Mouse (Mus musculus): ENCODE results near the gene Uso1. TPM values are rescaled to one million over a fixed set of nuclear protein-coding genes. Genes with fewer than 3 reads are reported as not detected.

The Uso1 gene
- total and polyA plus RNA-seq, 3 experiments, result 21.9 to 50.5 (median 39.7) TPM

DNA sequence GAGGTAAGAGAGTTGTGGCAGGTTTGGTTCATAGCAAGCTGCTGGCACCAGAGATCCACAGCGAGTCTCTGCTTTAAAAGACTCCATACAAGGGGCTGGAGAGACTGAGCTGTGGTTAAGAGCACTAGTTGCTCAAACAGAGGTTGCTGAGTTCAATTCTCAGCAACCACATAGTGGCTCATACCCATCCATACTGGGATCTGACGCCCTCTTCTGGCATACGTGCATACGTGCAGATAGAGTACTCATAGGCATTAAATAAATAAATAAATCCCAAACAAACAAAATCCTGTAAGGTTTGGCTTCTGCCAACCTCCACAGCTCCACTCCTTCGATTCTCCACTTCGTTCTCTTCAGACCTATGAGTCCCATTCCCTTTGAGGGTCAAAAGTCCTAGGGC, 114.3 kb downstream of the Uso1 start:
- Histone ChIP-seq H3K36me3 (replicated peaks) (peaks cover 3% of the 10 kb centered on the region), H3K27me3 (ENCODE audit: insufficient read depth, low read length) (peaks cover 25% of the 10 kb centered on the region), H3K4me3 (ENCODE audit: low read depth, low read length) (no peak overlapping the region), H3K4me1 (ENCODE audit: insufficient read depth, low read depth, low read length) (peaks cover 4% of the 10 kb centered on the region; the same call in 1 of the 2 replicates), H3K9me3 (replicated peaks) (no peaks in the 10 kb centered on the region)
- ATAC-seq (ENCODE audit: extremely low read depth, insufficient number of reproducible peaks, low FRiP score, poor library complexity, severe bottlenecking), result no peak
- no peak for TF ChIP-seq GATA1 (IDR thresholded peaks at IDR 0.05; ENCODE audit: borderline replicate concordance, low read length)
- no peak for TF ChIP-seq CTCF (IDR thresholded peaks at IDR 0.05; ENCODE audit: low read depth, low read length)
- no peak for TF ChIP-seq TAL1 (conservative IDR thresholded peaks at IDR 0.05; ENCODE audit: low read depth, low read length)
- no peak for TF ChIP-seq POLR2AphosphoS5 (IDR thresholded peaks at IDR 0.05; ENCODE audit: insufficient replicate concordance, low read depth, low read length)
- TF ChIP-seq GATA2 (IDR thresholded peaks at IDR 0.05; ENCODE audit: borderline replicate concordance, low read depth, low read length), result no peak
- DNase-seq (ENCODE audit: low spot score), result no peak

Other genes starting within 250 kb of the Uso1 start
- gene Rchy1, start 174.9 kb upstream of the Uso1 start, total RNA-seq (2014; fragmentation: Nextera tagmentation), result 51.0 and 60.9 TPM in 2 replicates
- gene Rchy1, start 174.9 kb upstream of the Uso1 start, total RNA-seq (2017), result 59.8 and 64.2 TPM in 2 replicates
- 11.9 and 12.6 TPM in 2 replicates for gene Rchy1, start 174.9 kb upstream of the Uso1 start, polyA plus RNA-seq (2012)
- gene Odaph, start 150.5 kb upstream of the Uso1 start, total RNA-seq (2014; fragmentation: Nextera tagmentation), result not detected in 2 replicates
- gene Odaph, start 150.5 kb upstream of the Uso1 start, total RNA-seq (2017), result 0.12 and 0.22 TPM in 2 replicates
- not detected in 2 replicates for gene Odaph, start 150.5 kb upstream of the Uso1 start, polyA plus RNA-seq (2012)
- 0.29 and 1.4 TPM in 2 replicates for gene Cdkl2, start 94.1 kb upstream of the Uso1 start, total RNA-seq (2014; fragmentation: Nextera tagmentation)
- 2.9 and 4.3 TPM in 2 replicates for gene Cdkl2, start 94.1 kb upstream of the Uso1 start, total RNA-seq (2017)
- 0.02 TPM in 2 replicates for gene Cdkl2, start 94.1 kb upstream of the Uso1 start, polyA plus RNA-seq (2012)
- 67.6 and 83.1 TPM in 2 replicates for gene G3bp2, start 54.2 kb upstream of the Uso1 start, total RNA-seq (2014; fragmentation: Nextera tagmentation)
- gene G3bp2, start 54.2 kb upstream of the Uso1 start, total RNA-seq (2017), result 89.8 and 101 TPM in 2 replicates
- 13.4 and 16.8 TPM in 2 replicates for gene G3bp2, start 54.2 kb upstream of the Uso1 start, polyA plus RNA-seq (2012)
- not detected in 2 replicates for gene U90926, start 77.5 kb downstream of the Uso1 start, total RNA-seq (2014; fragmentation: Nextera tagmentation)
- not detected in 2 replicates for gene U90926, start 77.5 kb downstream of the Uso1 start, total RNA-seq (2017)
- not detected in 2 replicates for gene U90926, start 77.5 kb downstream of the Uso1 start, polyA plus RNA-seq (2012)
- not detected in 2 replicates for gene Ppef2, start 118.3 kb downstream of the Uso1 start, total RNA-seq (2014; fragmentation: Nextera tagmentation)
- 0.05 and 0.17 TPM in 2 replicates for gene Ppef2, start 118.3 kb downstream of the Uso1 start, total RNA-seq (2017)
- gene Ppef2, start 118.3 kb downstream of the Uso1 start, polyA plus RNA-seq (2012), result not detected in 2 replicates
- gene Naaa, start 140.2 kb downstream of the Uso1 start, total RNA-seq (2014; fragmentation: Nextera tagmentation), result 13.1 and 22.4 TPM in 2 replicates
- gene Naaa, start 140.2 kb downstream of the Uso1 start, total RNA-seq (2017), result 15.1 and 17.5 TPM in 2 replicates
- 6.9 and 7.8 TPM in 2 replicates for gene Naaa, start 140.2 kb downstream of the Uso1 start, polyA plus RNA-seq (2012)
- 76.9 and 85.3 TPM in 2 replicates for gene Sdad1, start 172.5 kb downstream of the Uso1 start, total RNA-seq (2014; fragmentation: Nextera tagmentation)
- 66.0 and 76.9 TPM in 2 replicates for gene Sdad1, start 172.5 kb downstream of the Uso1 start, total RNA-seq (2017)
- gene Sdad1, start 172.5 kb downstream of the Uso1 start, polyA plus RNA-seq (2012), result 62.6 and 83.4 TPM in 2 replicates
- not detected in 2 replicates for gene Cxcl9, start 190.1 kb downstream of the Uso1 start, total RNA-seq (2014; fragmentation: Nextera tagmentation)
- 0.06 TPM in 1 of 2 replicates, not detected in the other for gene Cxcl9, start 190.1 kb downstream of the Uso1 start, total RNA-seq (2017)
- gene Cxcl9, start 190.1 kb downstream of the Uso1 start, polyA plus RNA-seq (2012), result not detected in 2 replicates
- gene Art3, start 193.9 kb downstream of the Uso1 start, total RNA-seq (2014; fragmentation: Nextera tagmentation), result not detected in 2 replicates
- 0.22 TPM in 1 of 2 replicates, not detected in the other for gene Art3, start 193.9 kb downstream of the Uso1 start, total RNA-seq (2017)
- not detected in 2 replicates for gene Art3, start 193.9 kb downstream of the Uso1 start, polyA plus RNA-seq (2012)
- gene Cxcl10, start 211.0 kb downstream of the Uso1 start, total RNA-seq (2014; fragmentation: Nextera tagmentation), result not detected in 2 replicates
- gene Cxcl10, start 211.0 kb downstream of the Uso1 start, total RNA-seq (2017), result 0.05 and 0.35 TPM in 2 replicates
- gene Cxcl10, start 211.0 kb downstream of the Uso1 start, polyA plus RNA-seq (2012), result not detected in 2 replicates